Mouse (Mus musculus): ENCODE results near the gene Rab40c. TPM values are rescaled to one million over a fixed set of nuclear protein-coding genes. Genes with fewer than 3 reads are reported as not detected.
"Not testable (repeated sequence)": the region's sequence is repeated elsewhere in the genome, so short reads cannot be mapped to it uniquely, and the experiment has no call there.

Gene Rab40c
- polyA plus RNA-seq, 1 experiment from 2014 or later, result 6.5 TPM

- no peak overlapping the region for H3K4me3 ChIP-seq (ENCODE audit: low read depth, low read length)
- WGBS (ENCODE audit: insufficient replicate concordance), result 86% methylated on average over 3 of the region's 3 CpGs
Observed at GRCm38 (mm10) chr17:25872676-25873075, 46.9 kb downstream of the Rab40c start.

DNA sequence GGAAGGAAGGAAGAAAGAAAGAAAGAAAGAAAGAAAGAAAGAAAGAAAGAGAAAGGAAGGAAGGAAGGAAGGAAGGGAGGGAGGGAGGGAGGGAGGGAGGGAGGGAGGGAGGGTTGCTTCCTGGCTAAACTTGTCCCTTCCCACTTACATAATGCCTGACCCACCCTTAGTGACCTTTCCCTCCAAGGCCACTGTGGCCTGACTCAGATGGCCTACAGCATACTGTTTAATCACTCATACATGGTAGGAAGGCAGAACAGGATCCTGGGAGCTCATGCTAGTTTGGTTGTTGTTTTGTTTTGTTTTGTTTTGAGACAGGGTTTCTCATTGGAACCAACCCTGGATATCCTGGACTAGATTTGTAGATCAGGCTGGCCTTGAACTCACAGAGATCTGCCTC lies 48.0 kb downstream of the Rab40c start:
- not testable (repeated sequence) for ATAC-seq

More at GRCm38 (mm10) chr17:25872676-25873075, 46.9 kb downstream of the Rab40c start:
- H3K27me3 ChIP-seq (ENCODE audit: insufficient read depth, low read length), result no peaks in the 10 kb centered on the region
- ATAC-seq (no peak), DNase-seq (no peak)
- peaks cover 35% of the 10 kb centered on the region for H3K4me1 ChIP-seq (ENCODE audit: insufficient read depth)
- no peaks in the 10 kb centered on the region; the same call in 1 of the 2 replicates for H3K36me3 ChIP-seq (replicated peaks; ENCODE audit: insufficient read depth, low read length)
- no peak for TF ChIP-seq EP300 (IDR thresholded peaks at IDR 0.05; ENCODE audit: low read depth)
- H3K4me2 ChIP-seq (ENCODE audit: low read depth, low read length), result no peak overlapping the region
- H3K9ac ChIP-seq (replicated peaks), result no peak overlapping the region
- H3K27ac ChIP-seq (ENCODE audit: low read depth), result no peak overlapping the region
- H3K9me3 ChIP-seq (ENCODE audit: low read length), result no peaks in the 10 kb centered on the region

GRCm38 (mm10) chr17:25869954-25870353 lies 49.6 kb downstream of the Rab40c start:
- DNase-seq (no peak), ATAC-seq (no peak)
- no peak overlapping the region for H3K4me3 ChIP-seq (ENCODE audit: low read depth, low read length)
- no peaks in the 10 kb centered on the region for H3K27me3 ChIP-seq (ENCODE audit: insufficient read depth, low read length)
- no peaks in the 10 kb centered on the region for H3K36me3 ChIP-seq (replicated peaks; ENCODE audit: insufficient read depth, low read length)
- peaks cover 31% of the 10 kb centered on the region for H3K4me1 ChIP-seq (ENCODE audit: insufficient read depth)
- no peak overlapping the region for H3K4me2 ChIP-seq (ENCODE audit: low read depth, low read length)
- H3K9ac ChIP-seq (replicated peaks), result no peak overlapping the region
- TF ChIP-seq CTCF (IDR thresholded peaks at IDR 0.05; ENCODE audit: low read depth) (no peak), EP300 (IDR thresholded peaks at IDR 0.05; ENCODE audit: low read depth) (no peak)
- WGBS (ENCODE audit: insufficient replicate concordance), result 84% methylated on average over 2 of the region's 2 CpGs
- no peak overlapping the region for H3K27ac ChIP-seq (ENCODE audit: low read depth)
- H3K9me3 ChIP-seq (ENCODE audit: low read length), result no peaks in the 10 kb centered on the region

More for the DNA sequence above, 48.0 kb downstream of the Rab40c start:
- H3K27me3 ChIP-seq (ENCODE audit: insufficient read depth, low read length); H3K4me3 ChIP-seq (ENCODE audit: low read depth, low read length); H3K36me3 ChIP-seq (replicated peaks; ENCODE audit: insufficient read depth, low read length); DNase-seq; H3K9ac ChIP-seq (replicated peaks); H3K4me2 ChIP-seq (ENCODE audit: low read depth, low read length); H3K9me3 ChIP-seq (ENCODE audit: low read length); H3K27ac ChIP-seq (ENCODE audit: low read depth): not testable (repeated sequence)
- peaks cover 34% of the 10 kb centered on the region for H3K4me1 ChIP-seq (ENCODE audit: insufficient read depth)

DNA sequence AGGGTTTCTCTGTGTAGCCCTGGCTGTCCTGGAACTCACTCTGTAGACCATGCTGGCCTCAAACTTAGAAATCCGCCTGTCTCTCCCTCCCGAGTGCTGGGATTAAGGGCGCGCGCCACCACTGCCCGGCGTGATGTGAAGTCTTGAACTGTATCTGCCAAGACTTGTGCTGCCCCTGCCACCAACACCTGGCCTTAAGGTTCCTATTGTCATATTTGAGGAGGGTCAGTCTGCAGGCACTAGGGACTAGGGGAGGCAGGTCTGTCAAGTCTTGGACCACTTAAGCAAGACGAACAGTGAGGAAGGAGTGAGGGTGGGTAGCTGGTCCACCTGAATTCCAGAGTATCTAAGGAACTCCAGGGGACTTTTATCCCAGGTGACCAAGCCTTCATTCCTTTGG lies 50.0 kb downstream of the Rab40c start:
- no peak overlapping the region for H3K4me3 ChIP-seq (ENCODE audit: low read depth, low read length)
- TF ChIP-seq CTCF (IDR thresholded peaks at IDR 0.05; ENCODE audit: low read depth), result no peak
- TF ChIP-seq EP300 (IDR thresholded peaks at IDR 0.05; ENCODE audit: low read depth), result no peak
- no peak overlapping the region for H3K9ac ChIP-seq (replicated peaks)
- peaks cover 30% of the 10 kb centered on the region for H3K4me1 ChIP-seq (ENCODE audit: insufficient read depth)
- WGBS (ENCODE audit: insufficient replicate concordance), result 84% methylated on average over 8 of the region's 8 CpGs
- H3K4me2 ChIP-seq (ENCODE audit: low read depth, low read length), result no peak overlapping the region
- no peaks in the 10 kb centered on the region for H3K9me3 ChIP-seq (ENCODE audit: low read length)
- H3K27ac ChIP-seq (ENCODE audit: low read depth), result no peak overlapping the region
- H3K36me3 ChIP-seq (replicated peaks; ENCODE audit: insufficient read depth, low read length), result no peaks in the 10 kb centered on the region
- DNase-seq (no peak), ATAC-seq (no peak)
- H3K27me3 ChIP-seq (ENCODE audit: insufficient read depth, low read length), result no peaks in the 10 kb centered on the region

GRCm38 (mm10) chr17:25868601-25869191 lies 50.8 kb downstream of the Rab40c start, which contains the start of gene Mcrip2:
Gene Mcrip2 (minus strand): TSS chr17:25868764.
- Histone ChIP-seq H3K4me2 (ENCODE audit: low read depth, low read length) (peak within 1 kb of the TSS; percentile 96), H3K27me3 (ENCODE audit: insufficient read depth, low read length) (no peaks in the 10 kb centered on the region), H3K9me3 (ENCODE audit: low read length) (no peaks in the 10 kb centered on the region), H3K27ac (ENCODE audit: low read depth) (peak within 1 kb of the TSS; percentile 90), H3K36me3 (replicated peaks; ENCODE audit: insufficient read depth, low read length) (peaks cover 4% of the 10 kb centered on the region; the same call in 1 of the 2 replicates), H3K9ac (replicated peaks) (peak within 1 kb of the TSS; percentile 83), H3K4me1 (ENCODE audit: insufficient read depth) (peaks cover 23% of the 10 kb centered on the region), H3K4me3 (ENCODE audit: low read depth, low read length) (peak within 1 kb of the TSS; percentile 76)
- TF ChIP-seq CTCF (IDR thresholded peaks at IDR 0.05; ENCODE audit: low read depth), result no peak; the same call in 1 of the 2 replicates
- no peak for TF ChIP-seq EP300 (IDR thresholded peaks at IDR 0.05; ENCODE audit: low read depth)
- peak; percentile 79 for DNase-seq
- peak; percentile 80 for ATAC-seq
- under 1% methylated on average over 24 of the region's 24 CpGs for WGBS (ENCODE audit: insufficient replicate concordance)

DNA sequence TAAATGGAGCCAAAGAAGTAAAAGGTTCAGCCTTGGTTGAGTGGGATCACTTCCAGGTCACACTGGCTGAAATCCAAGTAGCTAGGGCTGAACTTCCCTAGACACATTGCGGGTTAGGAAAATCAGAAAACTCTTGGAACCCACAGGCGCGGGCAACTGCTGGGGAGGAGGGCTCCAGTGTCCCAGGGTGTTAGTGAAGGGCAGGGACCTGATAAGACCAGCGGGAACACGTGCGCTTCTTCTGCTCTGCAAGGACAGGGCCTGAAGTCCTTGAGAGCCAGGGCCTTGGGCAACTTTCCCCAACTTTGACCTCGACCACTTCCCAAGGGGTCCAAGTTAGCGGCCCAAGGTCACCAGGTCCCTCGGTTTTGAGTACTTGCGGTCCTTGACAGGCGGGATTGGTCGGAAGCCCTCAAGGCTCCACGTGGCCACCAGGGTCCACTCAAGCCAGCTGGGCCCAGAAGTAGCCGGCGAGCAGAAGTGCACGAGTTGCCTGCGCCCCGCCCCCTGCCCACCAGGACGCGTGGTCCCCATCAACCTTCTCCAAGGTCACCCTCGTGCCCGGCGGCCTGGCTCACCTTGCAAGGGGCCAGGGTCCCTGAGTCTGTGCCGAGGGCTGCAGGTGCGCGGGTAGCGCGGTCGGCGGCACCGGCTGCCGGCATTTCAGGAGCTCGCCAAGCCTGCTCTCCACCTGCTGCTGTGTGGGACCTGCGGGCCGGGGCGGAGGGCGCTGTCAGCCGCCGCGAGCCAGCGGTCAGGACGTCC lies 51.5 kb downstream of the Rab40c start:
- peak overlapping the region; percentile 96 for H3K4me2 ChIP-seq (ENCODE audit: low read depth, low read length)
- H3K9me3 ChIP-seq (ENCODE audit: low read length), result no peaks in the 10 kb centered on the region
- no peak for TF ChIP-seq CTCF (IDR thresholded peaks at IDR 0.05; ENCODE audit: low read depth)
- no peak for TF ChIP-seq EP300 (IDR thresholded peaks at IDR 0.05; ENCODE audit: low read depth)
- peak; percentile 64 for ATAC-seq
- WGBS (ENCODE audit: insufficient replicate concordance), result under 1% methylated on average over 41 of the region's 42 CpGs
- H3K4me3 ChIP-seq (ENCODE audit: low read depth, low read length), result peak overlapping the region; percentile 76
- H3K4me1 ChIP-seq (ENCODE audit: insufficient read depth), result peaks cover 23% of the 10 kb centered on the region
- peak overlapping the region; percentile 90 for H3K27ac ChIP-seq (ENCODE audit: low read depth)
- peak overlapping the region; percentile 83 for H3K9ac ChIP-seq (replicated peaks)
- H3K36me3 ChIP-seq (replicated peaks; ENCODE audit: insufficient read depth, low read length), result peaks cover 4% of the 10 kb centered on the region; the same call in 1 of the 2 replicates
- peak; percentile 61 for DNase-seq
- no peaks in the 10 kb centered on the region for H3K27me3 ChIP-seq (ENCODE audit: insufficient read depth, low read length)
